Mouse (Mus musculus): ENCODE data around the gene Samt3. TPM values are rescaled to one million over a fixed set of nuclear protein-coding genes. Genes with fewer than 3 reads are reported as not detected.

Samt3 gene
- total RNA-seq (2017), result not detected in 2 replicates

GRCm38 (mm10) chrX:86043899-86044298, at the start of gene Samt3:
Gene Samt3 (plus strand): TSS chrX:86044199.
- ATAC-seq (ENCODE audit: extremely low read depth, insufficient number of reproducible peaks, low FRiP score, poor library complexity, severe bottlenecking), result no peak

GRCm38 (mm10) chrX:86016591-86016990, 27.4 kb upstream of the Samt3 start:
- no peak for ATAC-seq (ENCODE audit: extremely low read depth, insufficient number of reproducible peaks, low FRiP score, poor library complexity, severe bottlenecking)

GRCm38 (mm10) chrX:86088672-86089071, 44.7 kb downstream of the Samt3 start:
- no peak for ATAC-seq (ENCODE audit: extremely low read depth, insufficient number of reproducible peaks, low FRiP score, poor library complexity, severe bottlenecking)

Other genes starting within 250 kb of the Samt3 start
- gene 5430427O19Rik, start 173.8 kb upstream of the Samt3 start, total RNA-seq (2017), result 44.2 and 53.4 TPM in 2 replicates
- not detected in 2 replicates for gene Nr0b1, start 147.6 kb downstream of the Samt3 start, total RNA-seq (2017)